Mouse (Mus musculus) mouse trophoblast stem cell (cell line): Measurements from ENCODE around the gene Snapc3.

Source experiments
- in situ Hi-C, 2 experiments: fragments of 300-500 bp; cut with MseI, MboI; formaldehyde crosslinking; loops; 2 replicates in 1 of 2; 3 replicates in 1 of 2; pipeline ENCODE4 v1.15.1; 2025

Snapc3 gene

GRCm38 (mm10) chr4:83417160-83417819, at the start of gene Snapc3:
Gene Snapc3 (plus strand): TSS chr4:83417724.
- in situ Hi-C loops = no loop called here

GRCm38 (mm10) chr4:83373381-83373780, 44.1 kb upstream of the Snapc3 start:
- in situ Hi-C loops = no loop called here

- in situ Hi-C loops = no loop called here
Observed at GRCm38 (mm10) chr4:83375650-83376049, 41.9 kb upstream of the Snapc3 start.

- in situ Hi-C loops = no loop called here
Observed at GRCm38 (mm10) chr4:83376461-83377015, 41.0 kb upstream of the Snapc3 start.

GRCm38 (mm10) chr4:83379036-83379435, 38.5 kb upstream of the Snapc3 start:
- in situ Hi-C loops = no loop called here

- in situ Hi-C loops = no loop called here
Observed at GRCm38 (mm10) chr4:83379746-83380145, 37.8 kb upstream of the Snapc3 start.

GRCm38 (mm10) chr4:83380266-83380665, 37.3 kb upstream of the Snapc3 start:
- in situ Hi-C loops = no loop called here

- in situ Hi-C loops = no loop called here
Observed at GRCm38 (mm10) chr4:83383899-83384490, 33.5 kb upstream of the Snapc3 start.

- in situ Hi-C loops = no loop called here
Observed at GRCm38 (mm10) chr4:83385091-83385490, 32.4 kb upstream of the Snapc3 start.

GRCm38 (mm10) chr4:83390551-83390950, 27.0 kb upstream of the Snapc3 start:
- in situ Hi-C loops = no loop called here

- in situ Hi-C loops = no loop called here
Observed at GRCm38 (mm10) chr4:83391956-83392355, 25.6 kb upstream of the Snapc3 start.

- in situ Hi-C loops = no loop called here
Observed at GRCm38 (mm10) chr4:83393733-83394132, 23.8 kb upstream of the Snapc3 start.

- in situ Hi-C loops = no loop called here
Observed at GRCm38 (mm10) chr4:83396346-83396745, 21.2 kb upstream of the Snapc3 start.

- in situ Hi-C loops = no loop called here
Observed at GRCm38 (mm10) chr4:83396996-83397770, 20.3 kb upstream of the Snapc3 start.

GRCm38 (mm10) chr4:83398527-83398926, 19.0 kb upstream of the Snapc3 start:
- in situ Hi-C loops = no loop called here

GRCm38 (mm10) chr4:83400691-83401595, 16.6 kb upstream of the Snapc3 start:
- in situ Hi-C loops = no loop called here

- in situ Hi-C loops = no loop called here
Observed at GRCm38 (mm10) chr4:83401712-83402111, 15.8 kb upstream of the Snapc3 start.

GRCm38 (mm10) chr4:83407688-83408087, 9.8 kb upstream of the Snapc3 start:
- in situ Hi-C loops = no loop called here

- in situ Hi-C loops = no loop called here
Observed at GRCm38 (mm10) chr4:83409867-83410505, 7.5 kb upstream of the Snapc3 start.

GRCm38 (mm10) chr4:83412060-83412459, 5.5 kb upstream of the Snapc3 start:
- in situ Hi-C loops = no loop called here
